Mouse (Mus musculus): ENCODE data around the gene Robo3. TPM values are rescaled to one million over a fixed set of nuclear protein-coding genes. Genes with fewer than 3 reads are reported as not detected.

Robo3 gene
- total RNA-seq (2014; rRNA removed) = 0.07 TPM in 1 of 2 replicates, not detected in the other
- 0.41 and 0.67 TPM in 2 replicates for polyA plus RNA-seq (2012; rRNA removed)

GRCm38 (mm10) chr9:37432720-37433421, at the start of gene Robo3:
TSS of gene Robo3 (minus strand) at chr9:37433246.
- 3% methylated on average over 36 of the region's 40 CpGs for WGBS

GRCm38 (mm10) chr9:37474923-37475322, 41.9 kb upstream of the Robo3 start:
- Histone ChIP-seq H3K4me3 (ENCODE audit: insufficient read depth, low read depth, low read length) (no peak overlapping the region), H3K79me2 (ENCODE audit: control insufficient read depth, insufficient read depth, low read length) (no peaks in the 10 kb centered on the region), H3K27me3 (ENCODE audit: control insufficient read depth, insufficient read depth, low read length) (no peaks in the 10 kb centered on the region), H3K27ac (replicated peaks; ENCODE audit: insufficient read depth, low read depth, low read length) (no peak overlapping the region), H3K4me1 (ENCODE audit: control insufficient read depth, insufficient read depth, low read length) (no peaks in the 10 kb centered on the region), H3K36me3 (ENCODE audit: control insufficient read depth, insufficient read depth, low read length) (no peaks in the 10 kb centered on the region), H3K9ac (ENCODE audit: low read depth, low read length) (no peak overlapping the region)
- WGBS = 85% methylated on average over 7 of the region's 7 CpGs
- no peak for TF ChIP-seq CTCF (IDR thresholded peaks at IDR 0.05; ENCODE audit: low read depth, low read length)
- TF ChIP-seq POLR2A (IDR thresholded peaks at IDR 0.05; ENCODE audit: extremely low read depth, insufficient read depth, low read length) = no peak
- no peak for DNase-seq (ENCODE audit: extremely low read depth, low read depth, low spot score)

More at GRCm38 (mm10) chr9:37432720-37433421, at the start of gene Robo3:
- Histone ChIP-seq H3K79me2 (ENCODE audit: control insufficient read depth, insufficient read depth, low read length) (no peaks in the 10 kb centered on the region), H3K9ac (ENCODE audit: low read depth, low read length) (no peak within 1 kb of the TSS), H3K27me3 (ENCODE audit: control insufficient read depth, insufficient read depth, low read length) (no peaks in the 10 kb centered on the region; the same call in 1 of the 2 replicates), H3K36me3 (ENCODE audit: control insufficient read depth, insufficient read depth, low read length) (no peaks in the 10 kb centered on the region), H3K4me3 (ENCODE audit: insufficient read depth, low read depth, low read length) (no peak within 1 kb of the TSS), H3K27ac (replicated peaks; ENCODE audit: insufficient read depth, low read depth, low read length) (no peak within 1 kb of the TSS), H3K4me1 (ENCODE audit: control insufficient read depth, insufficient read depth, low read length) (no peaks in the 10 kb centered on the region)
- DNase-seq (ENCODE audit: extremely low read depth, low read depth, low spot score) = no peak
- TF ChIP-seq POLR2A (IDR thresholded peaks at IDR 0.05; ENCODE audit: extremely low read depth, insufficient read depth, low read length) = no peak
- TF ChIP-seq CTCF (IDR thresholded peaks at IDR 0.05; ENCODE audit: low read depth, low read length) = no peak

- H3K36me3 ChIP-seq (ENCODE audit: control insufficient read depth, insufficient read depth, low read length) = no peaks in the 10 kb centered on the region
- H3K4me1 ChIP-seq (ENCODE audit: control insufficient read depth, insufficient read depth, low read length) = no peaks in the 10 kb centered on the region
- H3K79me2 ChIP-seq (ENCODE audit: control insufficient read depth, insufficient read depth, low read length) = no peaks in the 10 kb centered on the region
- H3K4me3 ChIP-seq (ENCODE audit: insufficient read depth, low read depth, low read length) = no peak overlapping the region
- no peak for DNase-seq (ENCODE audit: extremely low read depth, low read depth, low spot score)
- TF ChIP-seq POLR2A (IDR thresholded peaks at IDR 0.05; ENCODE audit: extremely low read depth, insufficient read depth, low read length) (no peak), CTCF (IDR thresholded peaks at IDR 0.05; ENCODE audit: low read depth, low read length) (no peak)
- H3K27ac ChIP-seq (replicated peaks; ENCODE audit: insufficient read depth, low read depth, low read length) = no peak overlapping the region
- 83% methylated on average over 3 of the region's 3 CpGs for WGBS
- no peak overlapping the region for H3K9ac ChIP-seq (ENCODE audit: low read depth, low read length)
- no peaks in the 10 kb centered on the region for H3K27me3 ChIP-seq (ENCODE audit: control insufficient read depth, insufficient read depth, low read length)
Measured at GRCm38 (mm10) chr9:37473611-37474125, 40.6 kb upstream of the Robo3 start.

GRCm38 (mm10) chr9:37462764-37463163, 29.7 kb upstream of the Robo3 start:
- Histone ChIP-seq H3K27me3 (ENCODE audit: control insufficient read depth, insufficient read depth, low read length) (peaks cover 18% of the 10 kb centered on the region), H3K4me3 (ENCODE audit: insufficient read depth, low read depth, low read length) (no peak overlapping the region), H3K4me1 (ENCODE audit: control insufficient read depth, insufficient read depth, low read length) (peaks cover 4% of the 10 kb centered on the region), H3K36me3 (ENCODE audit: control insufficient read depth, insufficient read depth, low read length) (no peaks in the 10 kb centered on the region), H3K27ac (replicated peaks; ENCODE audit: insufficient read depth, low read depth, low read length) (no peak overlapping the region), H3K79me2 (ENCODE audit: control insufficient read depth, insufficient read depth, low read length) (no peaks in the 10 kb centered on the region), H3K9ac (ENCODE audit: low read depth, low read length) (no peak overlapping the region)
- WGBS = 21% methylated on average over 7 of the region's 7 CpGs
- DNase-seq (ENCODE audit: extremely low read depth, low read depth, low spot score) = peak; percentile 41
- no peak for TF ChIP-seq CTCF (IDR thresholded peaks at IDR 0.05; ENCODE audit: low read depth, low read length)
- no peak for TF ChIP-seq POLR2A (IDR thresholded peaks at IDR 0.05; ENCODE audit: extremely low read depth, insufficient read depth, low read length)

- DNase-seq (ENCODE audit: extremely low read depth, low read depth, low spot score) = no peak
- H3K79me2 ChIP-seq (ENCODE audit: control insufficient read depth, insufficient read depth, low read length) = no peaks in the 10 kb centered on the region
- WGBS = 21% methylated on average over 3 of the region's 3 CpGs
- H3K4me1 ChIP-seq (ENCODE audit: control insufficient read depth, insufficient read depth, low read length) = peaks cover 4% of the 10 kb centered on the region
- no peaks in the 10 kb centered on the region for H3K36me3 ChIP-seq (ENCODE audit: control insufficient read depth, insufficient read depth, low read length)
- TF ChIP-seq POLR2A (IDR thresholded peaks at IDR 0.05; ENCODE audit: extremely low read depth, insufficient read depth, low read length) (no peak), CTCF (IDR thresholded peaks at IDR 0.05; ENCODE audit: low read depth, low read length) (no peak)
- H3K27me3 ChIP-seq (ENCODE audit: control insufficient read depth, insufficient read depth, low read length) = peaks cover 20% of the 10 kb centered on the region
- H3K27ac ChIP-seq (replicated peaks; ENCODE audit: insufficient read depth, low read depth, low read length) = no peak overlapping the region
- no peak overlapping the region for H3K4me3 ChIP-seq (ENCODE audit: insufficient read depth, low read depth, low read length)
- H3K9ac ChIP-seq (ENCODE audit: low read depth, low read length) = no peak overlapping the region
Measured at GRCm38 (mm10) chr9:37461571-37461970, 28.5 kb upstream of the Robo3 start.

GRCm38 (mm10) chr9:37460961-37461340, 27.9 kb upstream of the Robo3 start:
- H3K36me3 ChIP-seq (ENCODE audit: control insufficient read depth, insufficient read depth, low read length) = no peaks in the 10 kb centered on the region
- H3K4me1 ChIP-seq (ENCODE audit: control insufficient read depth, insufficient read depth, low read length) = peaks cover 5% of the 10 kb centered on the region
- H3K9ac ChIP-seq (ENCODE audit: low read depth, low read length) = no peak overlapping the region
- DNase-seq (ENCODE audit: extremely low read depth, low read depth, low spot score) = no peak
- no peaks in the 10 kb centered on the region for H3K79me2 ChIP-seq (ENCODE audit: control insufficient read depth, insufficient read depth, low read length)
- H3K4me3 ChIP-seq (ENCODE audit: insufficient read depth, low read depth, low read length) = no peak overlapping the region
- H3K27me3 ChIP-seq (ENCODE audit: control insufficient read depth, insufficient read depth, low read length) = peaks cover 23% of the 10 kb centered on the region
- H3K27ac ChIP-seq (replicated peaks; ENCODE audit: insufficient read depth, low read depth, low read length) = no peak overlapping the region
- TF ChIP-seq POLR2A (IDR thresholded peaks at IDR 0.05; ENCODE audit: extremely low read depth, insufficient read depth, low read length) (no peak), CTCF (IDR thresholded peaks at IDR 0.05; ENCODE audit: low read depth, low read length) (no peak)
- 13% methylated on average over 5 of the region's 5 CpGs for WGBS
